Mouse (Mus musculus) adrenal gland, postnatal 4 days (tissue): ENCODE measurements around the gene Pcna. TPM values are rescaled to one million over a fixed set of nuclear protein-coding genes. Genes with fewer than 3 reads are reported as not detected.
"Not testable (repeated sequence)": the region's sequence is repeated elsewhere in the genome, so short reads cannot be mapped to it uniquely, and the experiment has no call there.

Experiments used
- DNase-seq, 2 experiments: peaks; one replicate each; pipeline ENCODE4 v3.0.0; 2021 to 2022; ENCODE audit warnings: low spot score in 2 of 2, mixed read lengths in 2 of 2
- total RNA-seq, 2 experiments: library from RNA; stranded (reverse); gene quantifications; 2 replicates each; pipeline ENCODE4 v1.2.3; 2021

The Pcna gene
- total RNA-seq, 2 experiments from 2014 or later, result 141 to 161 TPM

DNA sequence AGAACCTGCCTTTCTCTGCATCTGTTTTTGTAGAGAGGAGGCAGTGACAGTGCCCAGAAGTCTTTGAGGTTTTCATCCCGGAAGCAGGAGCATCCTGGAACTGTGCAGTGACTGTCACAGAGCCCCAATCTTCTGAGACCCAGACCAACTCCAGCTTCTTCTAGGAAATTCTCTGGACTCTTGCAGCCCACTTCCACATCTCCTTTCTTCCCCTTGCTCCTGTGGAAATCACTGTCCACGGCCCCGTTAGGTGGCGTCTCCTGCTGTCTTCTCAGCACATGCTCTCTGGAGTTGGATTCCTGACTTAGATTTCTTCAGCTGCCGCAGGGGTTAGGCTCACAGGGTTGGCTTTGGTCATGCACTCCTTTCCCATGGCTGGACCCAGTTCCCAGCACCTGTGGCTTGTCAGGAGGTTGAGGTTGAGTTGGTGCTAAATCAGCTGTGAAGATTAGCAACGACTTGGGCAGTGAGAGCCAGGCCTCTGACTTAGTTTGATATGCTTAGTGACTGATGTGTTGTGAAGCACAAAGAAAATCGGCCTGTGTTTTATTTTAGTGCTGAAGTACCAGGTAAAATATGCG, 25.2 kb upstream of the Pcna start:
- DNase-seq, result no peak

DNA sequence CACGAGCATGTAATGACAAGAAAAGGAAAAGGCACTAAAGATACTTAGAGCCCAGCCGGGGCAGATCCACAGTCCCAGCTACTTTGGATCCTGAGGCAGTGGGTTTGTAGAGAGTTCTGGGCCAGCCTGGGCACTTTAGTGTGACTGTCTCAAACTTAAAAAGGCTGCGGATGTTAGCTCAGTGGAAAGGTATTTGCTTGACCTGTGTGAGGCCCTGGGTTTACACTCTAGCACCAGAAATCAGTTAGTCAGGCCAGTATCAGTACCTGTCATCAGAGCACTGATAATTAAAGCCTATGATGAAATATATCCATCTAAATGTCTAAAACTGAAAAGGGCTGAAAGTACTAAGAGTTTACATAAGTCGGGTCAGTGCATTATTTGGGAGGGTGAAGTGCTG, 23.1 kb upstream of the Pcna start:
- no peak for DNase-seq

DNA sequence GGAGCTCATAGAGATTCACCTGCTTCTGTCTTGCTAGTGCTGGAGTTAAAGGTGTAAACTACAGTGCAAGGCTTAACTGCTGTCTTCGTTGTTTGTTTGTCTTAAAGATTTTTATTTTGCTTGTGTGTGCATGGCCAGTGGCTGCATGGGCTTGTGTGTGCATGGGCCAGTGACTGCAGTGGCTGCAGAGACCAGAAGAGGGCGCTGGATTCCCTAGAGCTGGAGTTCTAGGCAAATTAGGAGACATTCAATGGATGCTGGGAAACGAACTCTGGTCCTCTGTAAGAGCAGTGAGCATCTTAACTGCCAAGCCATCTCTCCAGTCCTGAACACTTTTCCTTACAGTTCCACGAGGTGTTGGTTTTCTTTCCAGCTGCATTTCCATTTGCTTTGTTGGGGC, 22.4 kb upstream of the Pcna start:
- DNase-seq, result no peak

DNA sequence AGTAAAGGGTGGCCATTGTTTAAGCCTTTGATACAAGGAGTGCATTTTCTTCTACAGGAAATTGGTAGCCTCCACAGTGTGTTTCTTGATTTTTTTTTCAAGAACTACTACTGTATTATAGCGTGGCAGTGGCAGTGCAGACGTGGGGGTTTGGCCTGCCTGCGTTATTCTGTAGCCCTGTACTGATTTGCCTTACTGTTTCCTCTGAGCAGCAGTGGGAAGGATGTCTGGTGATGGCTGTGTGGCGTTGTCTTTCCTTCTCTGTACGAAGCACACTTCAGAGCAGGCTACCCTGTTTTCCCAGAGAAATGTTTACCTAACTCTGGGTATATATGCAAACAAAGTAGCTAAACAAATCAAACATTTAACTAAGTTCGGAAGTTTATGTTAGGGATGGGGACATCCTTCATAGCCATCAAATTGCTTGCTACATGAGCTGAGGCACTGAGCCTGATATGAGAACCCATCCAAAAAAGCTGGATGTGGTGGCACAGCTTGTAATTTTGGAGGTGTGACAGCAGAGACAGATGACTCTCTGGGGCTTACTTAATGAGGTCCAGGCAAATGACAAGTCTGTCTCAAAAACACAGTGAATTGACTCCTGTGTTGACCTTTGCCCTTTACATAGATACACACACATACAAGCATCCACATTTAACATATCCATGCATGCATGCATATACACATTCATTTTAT, 19.7 kb upstream of the Pcna start:
- no peak for DNase-seq

DNA sequence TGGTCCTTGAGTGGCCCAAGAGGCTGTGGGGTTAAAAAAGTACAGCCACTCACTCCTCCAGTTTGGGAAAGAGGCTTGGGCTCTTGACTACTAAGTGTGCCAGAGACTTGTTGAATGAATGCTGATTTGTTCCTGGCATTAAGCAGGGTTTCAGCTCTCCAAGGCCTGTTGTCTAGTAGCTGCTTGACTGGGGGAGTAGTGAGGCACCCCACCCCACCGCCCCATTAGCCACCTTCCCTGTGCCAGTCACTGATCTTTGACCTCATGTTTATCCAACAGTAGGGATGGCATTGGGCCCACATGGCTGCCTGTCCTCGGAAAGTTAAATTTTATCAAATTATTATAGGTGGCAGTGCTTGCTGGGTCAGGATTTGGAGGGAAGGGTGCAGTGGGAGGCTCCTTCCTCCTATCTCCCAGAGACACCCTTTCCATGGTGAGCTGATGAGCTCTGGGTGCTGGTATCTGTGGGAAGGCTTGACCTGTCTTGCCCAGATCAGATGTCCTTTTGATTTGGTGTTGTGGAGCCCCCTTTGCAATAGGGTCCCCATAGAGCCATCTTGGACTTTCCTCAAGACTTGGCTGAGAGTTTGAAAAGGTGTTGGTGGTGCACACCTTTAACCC, 17.3 kb upstream of the Pcna start:
- no peak for DNase-seq

DNA sequence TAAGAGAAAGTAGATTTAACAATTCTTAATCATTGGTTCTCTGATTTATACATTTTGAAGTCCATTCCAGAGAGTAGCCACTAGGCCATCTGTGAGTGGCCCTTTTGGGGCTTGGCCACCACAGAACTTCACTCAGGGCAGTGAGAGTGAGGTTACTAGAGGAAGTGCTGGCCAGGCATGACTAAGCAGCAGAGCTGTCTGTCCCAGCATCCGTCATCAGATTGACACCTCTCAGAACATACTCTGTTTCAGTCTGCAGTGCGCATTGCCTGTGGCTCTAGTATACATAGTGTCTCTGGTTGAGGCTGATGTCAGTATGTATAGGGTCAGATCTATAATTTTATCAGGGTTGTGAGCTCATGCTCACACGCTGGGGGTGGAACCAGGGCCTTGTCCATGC, 16.1 kb upstream of the Pcna start:
- no peak for DNase-seq

DNA sequence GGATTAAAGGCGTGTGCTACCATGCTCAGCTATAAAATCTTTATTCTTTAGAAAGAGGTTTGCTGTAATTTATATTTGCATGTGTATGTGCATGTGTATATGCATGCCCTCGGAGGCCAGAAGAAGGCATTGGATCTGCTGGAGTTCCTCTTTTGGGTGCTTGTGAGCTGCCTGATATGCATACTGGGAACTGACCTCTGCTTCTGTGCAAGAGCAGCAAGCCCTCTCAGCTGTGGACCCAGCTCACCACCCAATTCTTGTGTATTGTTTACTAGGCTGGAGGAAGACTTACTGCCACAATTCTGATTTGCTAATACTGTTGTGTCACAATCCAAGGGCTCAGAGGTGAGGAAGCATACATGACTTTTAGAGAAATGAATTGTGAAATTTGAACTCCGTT, 13.0 kb upstream of the Pcna start:
- no peak for DNase-seq

DNA sequence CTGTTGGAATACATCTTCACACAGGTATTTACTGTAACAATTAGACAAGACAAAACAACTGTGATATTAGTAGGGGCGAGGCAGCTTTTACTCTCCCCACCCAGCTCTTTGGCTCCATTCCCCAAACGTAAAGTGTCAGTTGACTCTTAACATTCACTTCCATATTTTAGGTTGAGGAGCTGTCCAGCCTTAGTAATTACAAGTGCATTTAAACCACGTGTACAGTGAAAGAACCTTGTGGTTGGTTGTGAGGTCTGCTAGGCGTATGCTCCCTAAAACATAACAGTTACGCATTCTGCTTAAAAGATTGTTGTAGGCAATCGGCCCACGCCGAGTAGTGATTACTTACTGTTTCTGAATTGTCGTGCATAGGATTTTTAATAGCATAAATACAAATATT, 12.1 kb upstream of the Pcna start:
- DNase-seq, result no peak

DNA sequence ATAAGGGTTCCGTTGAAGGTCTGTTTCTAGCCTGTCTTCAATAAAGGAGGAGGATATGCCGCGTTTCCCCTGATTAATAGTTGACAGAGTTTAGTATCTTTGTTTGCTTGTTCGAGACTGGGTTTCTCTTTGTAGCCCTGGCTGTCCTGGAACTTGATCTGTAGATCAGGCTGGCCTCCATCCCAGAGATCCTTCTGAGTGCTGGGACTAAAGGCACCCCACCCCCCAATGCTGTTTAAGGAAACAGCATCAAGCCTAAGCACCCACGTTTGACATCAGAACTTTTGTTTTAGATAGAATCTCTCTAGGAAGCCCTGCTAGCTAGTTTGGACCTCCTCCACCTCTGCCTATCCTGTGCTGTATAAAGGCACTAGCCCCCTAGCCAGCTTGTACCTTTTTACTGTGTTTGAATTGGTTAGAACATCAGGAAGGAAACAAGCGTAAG, 11.2 kb upstream of the Pcna start:
- no peak for DNase-seq

DNA sequence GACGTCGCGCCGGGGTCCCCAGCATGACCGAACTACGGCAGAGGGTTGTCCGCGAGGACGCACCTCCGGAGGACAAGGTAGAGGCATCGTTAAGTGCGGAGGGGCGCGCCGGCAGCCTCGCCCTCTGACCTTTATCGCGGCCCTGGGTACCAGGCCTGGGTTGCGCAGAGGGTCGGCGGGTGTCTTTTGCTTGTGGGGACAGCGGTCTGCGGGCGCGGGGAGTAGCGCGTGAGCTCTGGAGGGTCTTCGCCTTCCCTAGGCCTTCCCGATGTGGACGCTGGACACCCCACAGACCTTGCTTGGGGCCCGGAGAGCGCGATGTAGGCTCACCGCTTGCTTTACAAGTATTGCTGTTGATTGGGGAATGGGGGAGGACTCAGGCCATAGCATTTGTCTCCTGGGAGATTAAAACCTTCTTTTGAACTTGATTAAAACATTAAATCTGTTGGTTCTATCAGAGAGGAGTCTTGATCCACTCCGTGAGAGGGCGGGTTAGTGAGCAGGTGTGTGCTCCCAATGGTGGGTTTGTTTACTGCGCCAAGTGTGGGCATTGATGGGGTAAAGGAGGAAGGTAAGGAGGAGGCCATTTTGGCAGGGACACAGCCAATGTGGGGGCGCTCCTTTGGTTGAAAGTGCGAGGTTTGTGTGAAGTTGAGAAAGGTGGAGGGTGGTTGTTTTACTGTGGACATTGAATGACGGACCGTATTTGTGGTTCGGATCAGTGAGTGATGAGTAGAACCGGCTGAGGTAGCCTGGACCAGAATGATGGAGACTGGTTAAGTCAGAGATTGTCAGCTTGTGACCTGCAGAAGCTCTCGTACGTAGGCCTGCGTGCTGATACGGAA, 10.5 kb upstream of the Pcna start:
- no peak for DNase-seq

DNA sequence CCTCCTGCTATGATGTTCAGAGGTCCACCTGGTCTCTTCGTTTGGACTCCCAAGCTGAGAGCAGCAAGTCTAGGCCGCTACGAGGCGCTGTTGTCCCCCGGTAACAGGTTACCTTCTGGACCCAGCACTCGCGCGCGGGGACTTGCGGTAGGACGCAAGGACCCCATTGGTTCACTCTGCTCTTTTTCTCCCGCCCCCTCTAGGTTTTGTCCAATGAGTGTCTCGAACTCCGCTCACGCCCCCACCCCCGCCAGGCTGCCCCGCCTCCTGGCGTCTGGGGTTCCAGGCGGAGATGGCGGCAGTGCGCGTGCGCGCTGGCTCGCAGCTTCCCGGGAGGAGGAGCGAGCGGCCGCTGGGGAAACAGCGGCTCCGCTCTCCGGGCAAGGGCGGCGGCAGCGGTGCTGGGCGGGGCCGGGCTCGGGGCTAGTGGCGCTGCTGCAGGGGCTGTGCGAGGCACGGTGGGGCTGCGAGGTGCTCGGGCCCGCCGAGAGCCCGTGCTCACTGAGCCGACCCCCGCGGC, 9.8 kb upstream of the Pcna start, which contains the start of gene Cds2:
Gene Cds2 (plus strand): TSS at position 270 of the 520 bp plus-strand sequence.
- DNase-seq, result peak; percentile 97 to 98

DNA sequence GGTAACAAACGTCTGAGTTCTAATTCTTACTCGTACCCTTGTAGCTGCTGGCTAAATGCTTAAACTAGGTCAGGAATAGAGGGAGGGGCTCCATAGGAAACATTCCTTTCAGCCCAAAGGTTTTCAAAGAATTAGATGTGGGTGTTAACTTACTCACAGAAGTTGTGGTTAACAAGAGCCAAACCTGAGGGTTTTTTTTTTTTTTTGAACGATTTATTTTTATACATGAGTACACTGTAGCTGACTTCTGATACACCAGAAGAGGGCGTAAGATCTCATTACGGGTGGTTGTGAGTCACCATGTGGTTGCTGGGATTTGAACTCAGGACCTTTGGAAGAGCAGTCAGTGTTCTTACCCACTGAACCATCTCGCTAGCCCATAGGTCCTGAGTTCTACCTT, 9.1 kb upstream of the Pcna start:
- no peak for DNase-seq

DNA sequence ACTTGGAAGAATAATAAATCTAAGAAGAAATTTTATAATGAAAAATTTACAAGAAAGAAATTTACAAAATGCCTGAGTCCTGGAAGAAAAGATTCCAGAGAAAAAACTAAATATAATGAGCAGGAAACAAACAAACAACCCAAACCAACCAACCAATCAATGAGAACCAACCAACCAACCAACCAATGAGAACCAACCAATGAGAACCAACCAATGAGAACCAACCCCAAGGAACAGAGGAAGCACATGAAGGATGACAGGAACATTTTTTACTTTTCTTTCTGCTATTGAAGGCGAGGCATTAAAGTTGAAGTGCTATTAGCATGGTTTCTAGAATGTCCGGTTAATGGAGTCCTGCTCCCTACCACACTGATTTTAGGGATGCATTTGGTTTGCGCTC, 7.5 kb upstream of the Pcna start:
- no peak for DNase-seq

DNA sequence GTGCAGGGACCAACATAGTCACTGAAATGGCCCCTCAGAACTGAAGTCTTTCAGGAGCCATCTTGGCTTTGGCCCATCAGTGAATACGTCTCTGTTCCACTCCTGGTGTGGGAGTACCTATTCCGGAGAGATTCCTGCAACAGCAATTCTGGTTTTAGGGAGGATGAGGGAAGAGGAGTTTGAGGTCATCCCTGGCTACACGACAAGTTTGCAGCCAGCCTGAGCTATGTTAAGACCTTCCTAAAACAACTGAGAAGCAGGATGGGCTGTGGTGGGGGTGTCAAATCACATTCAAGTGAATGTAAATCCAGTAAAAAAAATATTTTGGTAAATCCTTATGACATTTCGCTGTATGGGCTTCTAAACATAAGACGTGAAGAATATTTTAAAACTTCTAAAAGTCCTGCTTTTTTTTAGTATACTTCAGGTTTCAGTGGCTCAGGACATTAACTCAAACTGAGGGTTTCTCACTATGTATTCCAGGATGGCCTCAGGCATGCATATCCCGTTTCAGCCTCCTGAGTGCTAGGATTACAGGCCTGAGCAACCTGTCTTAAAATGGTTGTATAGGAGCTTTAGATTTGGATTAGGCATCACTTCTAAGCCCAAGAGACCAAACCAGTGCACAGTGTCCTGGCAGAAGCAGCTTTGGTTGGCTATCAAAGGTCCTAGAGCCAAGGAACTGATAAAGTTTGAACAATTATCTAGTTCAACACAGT, 4.4 kb upstream of the Pcna start:
- DNase-seq, result no peak

DNA sequence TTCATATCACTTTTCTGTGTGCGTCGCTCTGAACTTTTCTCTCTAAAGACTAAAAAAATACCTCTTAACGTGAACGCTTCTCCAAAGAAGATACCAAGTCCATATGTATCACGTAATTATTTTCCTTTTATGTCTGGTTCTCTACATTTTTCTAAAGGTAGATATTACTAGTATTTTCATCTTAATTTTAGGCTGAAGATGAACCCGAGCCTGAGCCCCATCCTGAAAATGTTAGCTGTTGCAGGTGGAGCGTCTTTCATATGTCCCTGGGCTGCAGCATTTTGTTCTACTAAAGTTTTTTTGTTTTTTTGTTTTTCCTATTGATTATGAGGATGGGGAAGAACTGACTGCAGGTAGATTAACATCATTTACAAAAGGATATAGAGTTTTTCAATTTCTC, 489 bp upstream of the Pcna start:
- no peak for DNase-seq

DNA sequence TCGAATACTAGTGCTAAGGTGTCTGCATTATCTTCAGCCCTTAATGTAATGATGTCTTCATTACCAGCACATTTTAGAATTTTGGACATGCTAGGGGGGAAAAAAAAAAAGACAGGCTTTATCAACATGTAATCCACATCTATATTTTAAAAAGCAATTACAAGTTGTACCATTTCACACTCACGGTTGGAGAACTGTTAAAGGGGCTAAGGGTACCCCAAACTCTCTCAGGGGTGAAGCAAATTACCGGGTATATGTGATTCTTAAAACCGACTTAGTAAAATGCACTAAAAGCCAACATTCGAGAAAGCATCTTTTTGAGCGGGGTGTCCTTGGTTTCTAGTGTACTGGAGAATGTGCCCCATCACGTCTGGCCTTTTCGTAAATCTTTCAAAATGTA, 1.2 kb downstream of the Pcna start:
- no peak for DNase-seq

DNA sequence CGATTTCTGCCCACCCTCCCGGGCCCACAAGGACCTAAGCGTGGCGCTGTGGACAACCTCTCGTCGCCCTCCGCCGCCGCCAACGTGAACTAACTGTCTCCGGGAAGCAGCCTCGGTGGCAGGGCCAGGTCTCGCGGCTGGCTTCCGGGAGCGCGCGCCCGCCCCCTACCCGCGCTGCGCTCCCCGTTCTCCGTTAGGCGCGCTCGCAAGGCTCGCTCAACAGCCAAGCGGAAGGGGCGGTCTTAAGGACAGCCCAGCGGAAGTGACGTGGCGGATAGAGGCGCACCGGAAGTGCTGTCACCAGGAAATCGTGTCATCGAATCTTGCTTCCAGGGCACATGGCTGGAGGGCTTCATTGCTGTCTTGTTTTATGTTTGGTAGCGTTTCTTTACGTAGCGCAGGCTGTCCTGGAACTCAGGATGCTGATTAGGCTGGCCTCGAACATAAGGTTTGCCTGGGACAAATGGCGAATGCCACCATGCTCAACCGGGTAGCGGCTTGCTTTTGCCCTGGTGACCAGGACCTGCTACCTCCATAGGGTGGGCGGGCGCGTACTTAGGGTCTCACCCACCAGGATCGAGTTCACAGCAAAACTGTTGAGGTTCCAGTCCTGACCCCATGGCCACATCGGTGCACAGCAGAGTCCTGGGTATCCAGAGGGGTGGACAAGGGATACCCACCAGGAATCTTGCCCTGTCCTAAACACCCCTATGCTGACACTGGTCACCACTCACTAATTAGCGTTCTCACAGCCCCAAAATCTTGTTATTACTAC, 5.4 kb downstream of the Pcna start, which contains the start of gene Tmem230:
Gene Tmem230 (minus strand): TSS at position 269 of the 775 bp plus-strand sequence.
- peak; percentile 60 to 86 for DNase-seq

DNA sequence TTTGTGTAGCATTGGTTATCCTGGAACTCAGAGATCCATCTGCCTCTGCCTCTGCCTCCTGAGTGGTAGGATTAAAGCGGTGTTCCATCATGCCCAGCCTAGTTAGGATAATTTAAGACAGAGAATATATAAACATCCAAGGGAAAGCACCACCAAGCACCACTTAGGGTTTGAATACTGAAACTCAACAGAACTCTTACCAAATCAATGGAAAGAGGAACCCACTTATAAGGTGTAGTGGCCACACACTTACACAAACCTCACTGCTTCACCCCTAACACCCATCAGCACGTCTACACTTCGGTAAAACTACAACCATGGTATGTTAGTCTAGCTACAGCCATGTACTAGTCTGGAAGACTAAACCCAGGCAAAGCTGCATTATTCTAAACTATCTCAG, 9.7 kb downstream of the Pcna start:
- no peak for DNase-seq

DNA sequence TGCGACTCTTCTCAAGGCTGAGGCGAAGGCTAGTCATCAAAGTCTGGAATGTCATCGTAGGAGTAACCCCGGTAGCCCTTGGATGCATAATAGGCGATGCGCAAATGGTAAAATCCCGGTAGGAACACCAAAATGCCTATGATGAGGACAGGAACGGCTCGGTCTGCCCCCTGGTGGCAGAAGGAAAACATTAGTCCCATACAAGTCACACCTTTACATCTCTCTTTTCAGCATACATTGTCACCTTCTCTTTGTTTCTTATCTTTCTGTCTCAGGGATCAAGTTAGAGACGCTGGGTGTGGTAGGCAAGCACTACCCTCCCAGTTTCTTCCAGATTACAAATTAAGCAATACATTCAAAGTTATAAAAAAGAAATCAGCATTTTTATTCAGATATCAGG, 12.7 kb downstream of the Pcna start:
- DNase-seq, result peak; percentile 33 to 48

DNA sequence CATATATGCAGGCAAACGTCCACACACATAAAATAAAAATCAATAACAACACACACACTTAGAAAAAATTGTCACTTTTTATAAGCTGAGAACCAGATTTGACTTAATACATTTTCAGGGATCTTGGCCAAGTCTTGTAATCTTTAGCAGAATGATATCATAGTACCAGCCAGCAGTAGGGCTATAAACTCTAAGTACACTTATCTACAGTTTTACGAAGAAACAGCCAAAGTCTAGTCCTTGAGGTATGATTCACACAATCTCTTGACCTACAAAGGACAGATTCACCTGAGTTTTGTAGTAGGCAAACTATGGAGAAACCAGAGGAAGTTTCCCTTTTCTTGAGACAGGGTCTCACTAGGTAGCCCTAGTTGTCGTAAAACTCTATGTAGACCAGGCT, 13.7 kb downstream of the Pcna start:
- DNase-seq, result not testable (repeated sequence)
